16 mouse cellular contexts compared by ENCODE assay signal in the genomic region with DNA sequence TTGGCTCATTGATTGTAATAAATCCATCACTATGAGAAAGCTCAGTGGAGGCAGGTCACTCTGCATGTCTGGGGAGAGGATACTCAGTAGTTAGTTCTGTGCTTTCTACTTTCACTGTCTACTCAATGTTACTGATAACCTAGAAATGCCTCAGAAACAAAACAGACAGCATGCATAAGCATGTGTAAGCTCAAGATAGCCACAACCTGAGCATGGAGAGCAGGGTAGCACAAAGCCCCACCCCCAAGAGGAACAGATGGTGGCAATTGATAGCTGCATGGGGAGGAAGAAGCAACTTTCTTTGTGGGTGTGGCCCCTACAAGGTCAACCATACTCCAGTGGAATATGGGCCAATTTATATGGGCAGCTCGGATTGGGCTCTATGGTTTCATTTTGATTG.
DNase-seq lines count a peak whose midpoint lies in the region; ATAC-seq and TF ChIP-seq lines count a peak whose summit lies in the region.
"Had no signal": no experiment of that assay in that cellular context is flagged by ENCODE, and none has a peak within 500 bp of the region (broad histone marks: within the 10 kb centered on the region; RNA-seq: fewer than 3 reads in every experiment).

No protein-coding gene starts in this region.

- intact Hi-C loops in left cerebral cortex, postnatal 10 days (cut with DNase I) = no loop called here

- H3K27ac ChIP-seq in midbrain, embryonic 11.5 days (ENCODE audit: low read depth, low read length) = no peak overlapping the region
- H3K27ac ChIP-seq in midbrain, embryonic 10.5 days (replicated peaks) = no peak overlapping the region
- peak overlapping the region; percentile 80 for H3K27ac ChIP-seq in liver, embryonic 14.5 days
- H3K27ac ChIP-seq: forebrain, embryonic 10.5 days; hindbrain, embryonic 15.5 days; kidney, postnatal 0 days had no signal

- H3K4me2 ChIP-seq in midbrain, embryonic 11.5 days = no peak overlapping the region
- peak overlapping the region; percentile 41 for H3K4me2 ChIP-seq in liver, embryonic 14.5 days (ENCODE audit: low read depth)
- H3K4me2 ChIP-seq: hindbrain, embryonic 15.5 days had no signal

- peak; percentile 99 for TF ChIP-seq EP300 in liver, embryonic 14.5 days (IDR thresholded peaks at IDR 0.05; ENCODE audit: low read depth)

- 0 out of 2 replicates have a peak, but pooled peaks have one; percentile 52 for ATAC-seq in midbrain, embryonic 11.5 days (ENCODE audit: low FRiP score)
- ATAC-seq in liver, embryonic 14.5 days (ENCODE audit: insufficient read depth) = peak; percentile 99

- H3K27me3 ChIP-seq in midbrain, embryonic 11.5 days (ENCODE audit: control insufficient read depth, insufficient read depth, low read length) = no peaks in the 10 kb centered on the region
- no peaks in the 10 kb centered on the region for H3K27me3 ChIP-seq in midbrain, embryonic 10.5 days (ENCODE audit: low read depth, poor library complexity, severe bottlenecking)
- no peaks in the 10 kb centered on the region for H3K27me3 ChIP-seq in liver, embryonic 14.5 days (ENCODE audit: control insufficient read depth, insufficient read depth, low read length)
- H3K27me3 ChIP-seq: hindbrain, embryonic 15.5 days had no signal

- no peak overlapping the region for H3K4me3 ChIP-seq in midbrain, embryonic 11.5 days (ENCODE audit: low read depth, low read length)
- H3K4me3 ChIP-seq in midbrain, embryonic 10.5 days = no peak overlapping the region
- H3K4me3 ChIP-seq in liver, embryonic 14.5 days (ENCODE audit: insufficient read depth in 1 of 2, low read depth in 2 of 2, low read length in 2 of 2) = no peak overlapping the region
- H3K4me3 ChIP-seq: forebrain, embryonic 10.5 days; hindbrain, embryonic 15.5 days; myocyte had no signal

- no peaks in the 10 kb centered on the region for H3K4me1 ChIP-seq in midbrain, embryonic 11.5 days (ENCODE audit: control insufficient read depth, insufficient read depth, low read length)
- H3K4me1 ChIP-seq in midbrain, embryonic 10.5 days = no peaks in the 10 kb centered on the region
- peaks cover 20 to 29% of the 10 kb centered on the region in 2 experiments for H3K4me1 ChIP-seq in liver, embryonic 14.5 days (replicated peaks; ENCODE audit: control insufficient read depth in 2 of 2, insufficient read depth in 2 of 2, low read length in 1 of 2)
- H3K4me1 ChIP-seq: forebrain, embryonic 10.5 days; hindbrain, embryonic 15.5 days had no signal

- H3K9me3 ChIP-seq in midbrain, embryonic 11.5 days (ENCODE audit: control insufficient read depth, low read length) = no peaks in the 10 kb centered on the region
- H3K9me3 ChIP-seq in midbrain, embryonic 10.5 days (replicated peaks) = no peaks in the 10 kb centered on the region
- no peaks in the 10 kb centered on the region for H3K9me3 ChIP-seq in liver, embryonic 14.5 days (ENCODE audit: control insufficient read depth, low read length)
- H3K9me3 ChIP-seq: forebrain, embryonic 10.5 days; hindbrain, embryonic 15.5 days had no signal

- WGBS in midbrain, embryonic 11.5 days = 100% methylated on average over 1 of the region's 1 CpGs
- WGBS in midbrain, embryonic 10.5 days = 90% methylated on average over 1 of the region's 1 CpGs
- WGBS in liver, embryonic 14.5 days (ENCODE audit: insufficient replicate concordance) = 38% methylated on average over 1 of the region's 1 CpGs

- H3K9ac ChIP-seq in midbrain, embryonic 11.5 days (ENCODE audit: low read length) = no peak overlapping the region
- no peak overlapping the region for H3K9ac ChIP-seq in liver, embryonic 14.5 days (replicated peaks)
- H3K9ac ChIP-seq: hindbrain, embryonic 15.5 days had no signal

- H3K36me3 ChIP-seq in midbrain, embryonic 11.5 days (ENCODE audit: control insufficient read depth, insufficient read depth, low read length) = no peaks in the 10 kb centered on the region
- no peaks in the 10 kb centered on the region for H3K36me3 ChIP-seq in midbrain, embryonic 10.5 days
- H3K36me3 ChIP-seq in liver, embryonic 14.5 days (replicated peaks; ENCODE audit: control insufficient read depth, insufficient read depth, low read depth) = no peaks in the 10 kb centered on the region
- H3K36me3 ChIP-seq: forebrain, embryonic 10.5 days; hindbrain, embryonic 15.5 days had no signal

- no peak for TF ChIP-seq CTCF in liver, embryonic 14.5 days (IDR thresholded peaks at IDR 0.05; ENCODE audit: low read depth)

- DNase-seq in embryo, embryonic 10 days (ENCODE audit: low spot score) = peak; percentile 17
- DNase-seq in embryo, embryonic 11 days = no peak
- DNase-seq in midbrain, embryonic 11.5 days (ENCODE audit: low spot score, missing footprints) = no peak
- no peak for DNase-seq in midbrain, embryonic 10.5 days (ENCODE audit: low spot score)
- DNase-seq in liver, embryonic 14.5 days (ENCODE audit: low read depth in 3 of 3, low spot score in 3 of 3) = peak; percentile 90 to 92 (median 91)
- peak; percentile 33 for DNase-seq in yolk sac, embryonic 10.5 days (ENCODE audit: low spot score)
- DNase-seq in cerebellum, adult 18-20 months = no peak
- no peak for DNase-seq in left cerebral cortex, postnatal 10 days (ENCODE audit: extremely low spot score in 1 of 2, low spot score in 2 of 2)
- DNase-seq: adrenal gland, adult 8-10 months; cerebellum, adult 9-10 months; gastrocnemius, postnatal 36 days; thymus, adult 18-20 months had no signal

Comparison
In these comparisons a context has a peak if more than half of its experiments do, and no peak if none do; other contexts are left out.
1. DNase-seq: peak in embryo, embryonic 10 days (single experiment), liver, embryonic 14.5 days (3 of 3) and yolk sac, embryonic 10.5 days (single experiment); none in embryo, embryonic 11 days (single experiment), midbrain, embryonic 11.5 days (single experiment), midbrain, embryonic 10.5 days (single experiment), cerebellum, adult 18-20 months (0 of 2) and left cerebral cortex, postnatal 10 days (0 of 2).